In genomic region chr5:130001356-130001987, GRCm38 (mm10) we compare ENCODE assay signal across 9 mouse cellular contexts. TPM values are rescaled to one million over a fixed set of nuclear protein-coding genes. Genes with fewer than 3 reads are reported as not detected.
DNase-seq lines count a peak whose midpoint lies in the region; ATAC-seq and TF ChIP-seq lines count a peak whose summit lies in the region.
"Had no signal": no experiment of that assay in that cellular context is flagged by ENCODE, and none has a peak within 500 bp of the region (broad histone marks: within the 10 kb centered on the region; RNA-seq: fewer than 3 reads in every experiment).

No protein-coding gene starts in this region.

- no peak for TF ChIP-seq EP300 in liver, embryonic 14.5 days (IDR thresholded peaks at IDR 0.05; ENCODE audit: low read depth)

- peak overlapping the region; percentile 25 for H3K4me3 ChIP-seq in lung, adult 2 months (replicated peaks; ENCODE audit: extremely low read depth, low read depth, low read length)
- H3K4me3 ChIP-seq in embryonic facial prominence, embryonic 15.5 days (replicated peaks) = peak overlapping the region; percentile 68
- peak overlapping the region; percentile 63 to 77 for H3K4me3 ChIP-seq in liver, embryonic 14.5 days (ENCODE audit: insufficient read depth in 1 of 2, low read depth in 2 of 2, low read length in 2 of 2)
- H3K4me3 ChIP-seq in olfactory bulb, adult 2 months (ENCODE audit: insufficient read depth, low read depth, low read length) = peak overlapping the region; percentile 87; the same call in 1 of the 2 replicates

- no peaks in the 10 kb centered on the region; the same call in 1 of the 2 replicates for H3K4me1 ChIP-seq in lung, adult 2 months (ENCODE audit: control insufficient read depth, insufficient read depth, low read length)
- H3K4me1 ChIP-seq in embryonic facial prominence, embryonic 15.5 days = peaks cover 6% of the 10 kb centered on the region
- peaks cover 9 to 25% of the 10 kb centered on the region in 2 experiments for H3K4me1 ChIP-seq in liver, embryonic 14.5 days (replicated peaks; ENCODE audit: control insufficient read depth in 2 of 2, insufficient read depth in 2 of 2, low read length in 1 of 2)
- H3K4me1 ChIP-seq in olfactory bulb, adult 2 months (ENCODE audit: control insufficient read depth, insufficient read depth, low read length) = peaks cover 3% of the 10 kb centered on the region; the same call in 1 of the 2 replicates

- peak overlapping the region; percentile 78 for H3K4me2 ChIP-seq in embryonic facial prominence, embryonic 15.5 days (replicated peaks)
- H3K4me2 ChIP-seq in liver, embryonic 14.5 days (ENCODE audit: low read depth) = peak overlapping the region; percentile 91

- H3K27me3 ChIP-seq in embryonic facial prominence, embryonic 15.5 days = no peaks in the 10 kb centered on the region
- no peaks in the 10 kb centered on the region for H3K27me3 ChIP-seq in liver, embryonic 14.5 days (ENCODE audit: control insufficient read depth, insufficient read depth, low read length)

- no peak overlapping the region for H3K27ac ChIP-seq in embryonic facial prominence, embryonic 15.5 days (replicated peaks)
- peak overlapping the region; percentile 2 for H3K27ac ChIP-seq in liver, embryonic 14.5 days
- H3K27ac ChIP-seq in olfactory bulb, adult 2 months (ENCODE audit: insufficient read depth, low read depth, low read length) = no peak overlapping the region

- 43% methylated on average over 5 of the region's 5 CpGs for WGBS in lung, adult 2 months
- 61% methylated on average over 5 of the region's 5 CpGs for WGBS in embryonic facial prominence, embryonic 15.5 days
- WGBS in liver, embryonic 14.5 days (ENCODE audit: insufficient replicate concordance) = 14% methylated on average over 5 of the region's 5 CpGs
- 69% methylated on average over 5 of the region's 5 CpGs for WGBS in olfactory bulb, adult 2 months

- no peak for TF ChIP-seq POLR2A in lung, adult 2 months (IDR thresholded peaks at IDR 0.05; ENCODE audit: borderline replicate concordance, extremely low read depth, low read depth, low read length)
- no peak for TF ChIP-seq POLR2A in olfactory bulb, adult 2 months (IDR thresholded peaks at IDR 0.05; ENCODE audit: insufficient read depth, low read depth, low read length)

- H3K9ac ChIP-seq in embryonic facial prominence, embryonic 15.5 days = no peak overlapping the region
- peak overlapping the region; percentile 65 for H3K9ac ChIP-seq in liver, embryonic 14.5 days (replicated peaks)

- DNase-seq in lung, adult 2 months = no peak
- DNase-seq in lung, postnatal 14 days = no peak
- no peak for DNase-seq in liver, embryonic 14.5 days (ENCODE audit: low read depth in 3 of 3, low spot score in 3 of 3)
- no peak for DNase-seq in thymus, postnatal 14 days
- no peak for DNase-seq in cerebellum, adult 11 months
- DNase-seq: cerebellum, adult 2 months had no signal

- ATAC-seq in embryonic facial prominence, embryonic 15.5 days (ENCODE audit: insufficient number of reproducible peaks, low FRiP score, low TSS enrichment, low read depth) = no peak
- ATAC-seq in liver, embryonic 14.5 days (ENCODE audit: insufficient read depth) = no peak
- ATAC-seq in erythroid progenitor cell, adult 5-6 weeks (replicated peaks; ENCODE audit: low FRiP score, poor library complexity, severe bottlenecking) = no peak

- H3K36me3 ChIP-seq in embryonic facial prominence, embryonic 15.5 days = no peaks in the 10 kb centered on the region
- H3K36me3 ChIP-seq in liver, embryonic 14.5 days (replicated peaks; ENCODE audit: control insufficient read depth, insufficient read depth, low read depth) = no peaks in the 10 kb centered on the region; the same call in 1 of the 2 replicates

- no peaks in the 10 kb centered on the region for H3K9me3 ChIP-seq in embryonic facial prominence, embryonic 15.5 days (replicated peaks)
- no peaks in the 10 kb centered on the region for H3K9me3 ChIP-seq in liver, embryonic 14.5 days (ENCODE audit: control insufficient read depth, low read length)

- TF ChIP-seq CTCF in lung, adult 2 months (IDR thresholded peaks at IDR 0.05; ENCODE audit: insufficient read depth, low read length) = no peak
- no peak for TF ChIP-seq CTCF in liver, embryonic 14.5 days (IDR thresholded peaks at IDR 0.05; ENCODE audit: low read depth)
- TF ChIP-seq CTCF in olfactory bulb, adult 2 months (IDR thresholded peaks at IDR 0.05; ENCODE audit: insufficient read depth, low read depth, low read length) = no peak

RNA-seq across cellular contexts. Expression of gene Gusb, which starts 1.4 kb away (rescaled TPM):
- 39.0 and 44.8 TPM in 2 replicates for polyA plus RNA-seq in lung, adult 2 months (2012; rRNA removed)
- 46.7 and 47.7 TPM in 2 replicates for polyA plus RNA-seq in embryonic facial prominence, embryonic 15.5 days (2015; fragmentation: Nextera tagmentation; extraction: Ambion mirVana)
- 15.5 and 18.7 TPM in 2 replicates for polyA plus RNA-seq in liver, embryonic 14.5 days (2012; rRNA removed)
- 37.7 and 37.9 TPM in 2 replicates for polyA plus RNA-seq in liver, embryonic 14.5 days (2014; fragmentation: Nextera tagmentation; extraction: Ambion mirVana)
- not detected in 2 replicates for polyA plus RNA-seq in olfactory bulb, adult 2 months (2012; ENCODE audit: insufficient read depth, insufficient read length, low replicate concordance, missing spikeins)
- 24.9 and 27.2 TPM in 2 replicates for total RNA-seq in erythroid progenitor cell, adult 5-6 weeks (2015; ENCODE audit: low replicate concordance)
- total RNA-seq in erythroid progenitor cell, adult 5-6 weeks (2017; ENCODE audit: low replicate concordance) = 5.4 and 15.1 TPM in 2 replicates

RNA-seq across cellular contexts. Expression of gene Asl, which starts 27.6 kb away (rescaled TPM):
- 22.1 and 27.3 TPM in 2 replicates for polyA plus RNA-seq in lung, adult 2 months (2012; rRNA removed)
- polyA plus RNA-seq in embryonic facial prominence, embryonic 15.5 days (2015; fragmentation: Nextera tagmentation; extraction: Ambion mirVana) = 30.0 and 30.4 TPM in 2 replicates
- polyA plus RNA-seq in liver, embryonic 14.5 days (2012; rRNA removed) = 26.1 and 30.4 TPM in 2 replicates
- 39.8 and 47.3 TPM in 2 replicates for polyA plus RNA-seq in liver, embryonic 14.5 days (2014; fragmentation: Nextera tagmentation; extraction: Ambion mirVana)
- not detected in 2 replicates for polyA plus RNA-seq in olfactory bulb, adult 2 months (2012; ENCODE audit: insufficient read depth, insufficient read length, low replicate concordance, missing spikeins)
- 8.6 and 10.9 TPM in 2 replicates for total RNA-seq in erythroid progenitor cell, adult 5-6 weeks (2015; ENCODE audit: low replicate concordance)
- 1.8 TPM in 1 of 2 replicates, not detected in the other for total RNA-seq in erythroid progenitor cell, adult 5-6 weeks (2017; ENCODE audit: low replicate concordance)

RNA-seq across cellular contexts. Expression of gene Crcp, which starts 27.6 kb away (rescaled TPM):
- polyA plus RNA-seq in lung, adult 2 months (2012; rRNA removed) = 9.4 and 12.9 TPM in 2 replicates
- 37.9 and 39.4 TPM in 2 replicates for polyA plus RNA-seq in embryonic facial prominence, embryonic 15.5 days (2015; fragmentation: Nextera tagmentation; extraction: Ambion mirVana)
- polyA plus RNA-seq in liver, embryonic 14.5 days (2012; rRNA removed) = 8.6 and 15.8 TPM in 2 replicates
- polyA plus RNA-seq in liver, embryonic 14.5 days (2014; fragmentation: Nextera tagmentation; extraction: Ambion mirVana) = 14.7 and 16.1 TPM in 2 replicates
- polyA plus RNA-seq in olfactory bulb, adult 2 months (2012; ENCODE audit: insufficient read depth, insufficient read length, low replicate concordance, missing spikeins) = not detected in 2 replicates
- total RNA-seq in erythroid progenitor cell, adult 5-6 weeks (2015; ENCODE audit: low replicate concordance) = 15.1 and 31.4 TPM in 2 replicates
- 17.2 and 18.1 TPM in 2 replicates for total RNA-seq in erythroid progenitor cell, adult 5-6 weeks (2017; ENCODE audit: low replicate concordance)

RNA-seq across cellular contexts. Expression of gene Vkorc1l1, which starts 59.7 kb away (rescaled TPM):
- polyA plus RNA-seq in lung, adult 2 months (2012; rRNA removed) = 9.7 and 19.5 TPM in 2 replicates
- 24.8 and 24.9 TPM in 2 replicates for polyA plus RNA-seq in embryonic facial prominence, embryonic 15.5 days (2015; fragmentation: Nextera tagmentation; extraction: Ambion mirVana)
- 16.5 and 16.6 TPM in 2 replicates for polyA plus RNA-seq in liver, embryonic 14.5 days (2012; rRNA removed)
- 16.2 and 17.5 TPM in 2 replicates for polyA plus RNA-seq in liver, embryonic 14.5 days (2014; fragmentation: Nextera tagmentation; extraction: Ambion mirVana)
- polyA plus RNA-seq in olfactory bulb, adult 2 months (2012; ENCODE audit: insufficient read depth, insufficient read length, low replicate concordance, missing spikeins) = not detected in 2 replicates
- total RNA-seq in erythroid progenitor cell, adult 5-6 weeks (2015; ENCODE audit: low replicate concordance) = 54.4 and 69.6 TPM in 2 replicates
- total RNA-seq in erythroid progenitor cell, adult 5-6 weeks (2017; ENCODE audit: low replicate concordance) = 37.9 and 60.2 TPM in 2 replicates

Comparison
In these comparisons a context has a peak if more than half of its experiments do, and no peak if none do; other contexts are left out.
1. H3K4me3 ChIP-seq: peak in every context shown above with its lines; median percentile 87 in olfactory bulb, adult 2 months; 70 in liver, embryonic 14.5 days; 68 in embryonic facial prominence, embryonic 15.5 days; 25 in lung, adult 2 months.
2. RNA of gene Gusb, which starts 1.4 kb away (polyA plus RNA-seq): 46.7 to 47.7 TPM in embryonic facial prominence, embryonic 15.5 days, 39.0 to 44.8 TPM in lung, adult 2 months and 15.5 to 37.9 TPM in liver, embryonic 14.5 days; not detected in olfactory bulb, adult 2 months; every median in the first group is over 10 times any median in the second.